Mouse (Mus musculus): ENCODE results near the gene Lbhd2.
A peak's percentile ranks its signal among the peaks of the same experiment; 100 is the strongest.

The Lbhd2 gene

DNA sequence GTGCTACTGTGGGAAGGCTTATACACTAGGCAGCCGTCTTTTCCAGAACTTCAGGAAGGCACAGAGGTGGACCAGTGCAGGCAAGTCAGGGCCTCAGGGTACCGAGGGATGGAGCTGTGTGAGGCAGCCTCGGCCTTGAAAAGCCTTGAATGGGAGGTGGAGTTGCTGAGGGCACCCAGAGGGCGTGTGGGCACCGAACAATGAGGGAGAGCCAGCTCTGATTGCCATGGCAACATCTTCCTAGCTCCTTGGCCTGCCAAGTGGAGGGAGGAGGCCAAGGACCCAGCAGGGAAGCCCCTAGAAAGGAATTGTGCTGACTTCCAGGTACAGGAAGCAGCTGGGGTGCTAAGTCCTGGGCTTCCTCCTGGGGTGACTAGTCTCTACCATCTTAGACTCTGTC lies 3.0 kb downstream of the Lbhd2 start:
- no peak for DNase-seq (ENCODE audit: low spot score)

DNA sequence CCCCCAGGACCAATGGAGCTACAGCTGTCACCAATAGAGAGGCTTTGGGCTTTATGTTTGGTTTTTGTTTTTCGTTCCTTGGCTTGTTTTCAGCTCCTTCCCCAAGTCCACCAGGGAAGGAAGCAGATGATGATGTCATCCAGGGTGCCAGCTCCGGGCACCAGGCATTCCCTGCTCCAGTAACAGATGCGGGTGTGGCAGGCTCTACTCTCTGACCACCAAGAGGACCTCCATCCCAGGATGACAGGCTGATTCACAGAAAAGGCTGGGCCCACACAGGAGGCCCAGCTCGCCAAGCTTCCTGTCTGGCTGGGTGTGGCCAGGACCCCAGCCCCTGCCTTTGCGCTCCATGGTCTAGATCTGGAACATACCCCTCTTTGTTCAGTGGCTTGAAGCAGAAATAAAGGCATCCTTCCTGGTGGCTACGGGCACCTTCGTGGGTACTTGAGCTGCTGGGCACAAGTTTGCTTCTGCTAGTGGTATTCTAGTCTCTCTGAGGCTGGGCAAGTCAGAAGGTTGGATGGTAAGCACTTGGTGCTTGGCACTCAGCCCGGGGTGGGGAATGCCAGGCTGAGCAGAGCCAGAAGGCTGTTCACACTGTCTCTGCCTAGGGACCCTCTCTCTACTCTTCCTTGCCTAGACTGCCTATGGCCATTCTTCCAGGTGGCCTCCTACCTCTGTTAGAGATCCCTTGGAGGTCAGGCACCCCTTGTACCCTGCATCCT lies 5.2 kb downstream of the Lbhd2 start:
- no peak for DNase-seq (ENCODE audit: low spot score)

DNA sequence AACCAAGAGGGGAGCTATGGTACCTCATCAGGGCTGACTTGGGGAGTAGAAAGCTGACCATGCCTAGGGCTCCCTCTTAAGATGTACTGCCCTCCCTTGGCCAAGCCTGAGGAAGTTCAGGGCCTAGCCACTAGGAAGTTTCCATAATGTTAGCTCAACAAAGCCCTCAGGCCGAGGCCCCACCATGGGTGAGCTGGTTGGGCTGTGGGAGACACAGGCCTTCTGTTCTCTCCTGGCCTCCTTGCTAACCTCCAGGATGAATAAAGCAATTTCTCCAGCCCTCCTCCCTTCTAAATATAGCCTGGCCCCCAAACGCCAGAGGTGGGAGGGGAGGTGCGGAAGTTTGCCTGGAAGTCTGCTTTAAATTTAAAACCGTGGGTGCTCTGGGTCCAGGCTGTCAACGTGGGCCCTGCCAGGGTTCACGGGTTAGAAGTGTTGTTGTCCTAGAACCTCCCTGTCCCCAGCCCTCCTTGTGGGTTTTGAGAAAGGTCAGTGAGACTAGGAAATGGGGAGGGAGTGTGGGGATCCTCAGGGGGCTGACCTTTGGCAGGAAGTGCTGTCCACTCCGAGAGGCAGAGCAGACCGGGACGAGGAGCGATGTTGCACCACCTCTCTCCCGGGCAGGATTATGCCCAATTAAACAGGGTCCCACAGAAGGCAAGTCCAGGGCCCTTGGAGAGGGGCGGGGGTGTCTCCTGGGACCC lies 6.1 kb downstream of the Lbhd2 start:
- DNase-seq (ENCODE audit: low spot score), result no peak

DNA sequence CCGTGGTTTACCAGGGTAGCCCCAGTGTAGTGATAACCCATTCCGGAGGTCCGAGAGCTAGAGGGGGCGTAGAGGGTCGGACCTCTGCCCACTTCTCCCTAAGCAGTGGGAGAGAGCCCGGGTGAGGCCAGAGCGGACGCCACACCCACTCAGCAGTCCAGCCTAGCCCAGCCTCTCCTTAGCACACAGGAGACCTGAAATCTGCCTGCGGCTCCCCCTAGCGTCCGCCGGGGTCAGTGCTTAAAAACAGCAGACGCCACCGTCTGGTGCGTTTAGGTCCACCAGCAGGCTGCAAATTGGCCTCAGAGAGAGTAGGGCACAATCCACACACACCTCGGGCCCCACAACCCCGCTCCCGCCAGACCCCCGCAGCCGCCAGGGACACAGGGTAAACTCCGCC lies 6.7 kb downstream of the Lbhd2 start:
- peak; percentile 93 for DNase-seq (ENCODE audit: low spot score)

DNA sequence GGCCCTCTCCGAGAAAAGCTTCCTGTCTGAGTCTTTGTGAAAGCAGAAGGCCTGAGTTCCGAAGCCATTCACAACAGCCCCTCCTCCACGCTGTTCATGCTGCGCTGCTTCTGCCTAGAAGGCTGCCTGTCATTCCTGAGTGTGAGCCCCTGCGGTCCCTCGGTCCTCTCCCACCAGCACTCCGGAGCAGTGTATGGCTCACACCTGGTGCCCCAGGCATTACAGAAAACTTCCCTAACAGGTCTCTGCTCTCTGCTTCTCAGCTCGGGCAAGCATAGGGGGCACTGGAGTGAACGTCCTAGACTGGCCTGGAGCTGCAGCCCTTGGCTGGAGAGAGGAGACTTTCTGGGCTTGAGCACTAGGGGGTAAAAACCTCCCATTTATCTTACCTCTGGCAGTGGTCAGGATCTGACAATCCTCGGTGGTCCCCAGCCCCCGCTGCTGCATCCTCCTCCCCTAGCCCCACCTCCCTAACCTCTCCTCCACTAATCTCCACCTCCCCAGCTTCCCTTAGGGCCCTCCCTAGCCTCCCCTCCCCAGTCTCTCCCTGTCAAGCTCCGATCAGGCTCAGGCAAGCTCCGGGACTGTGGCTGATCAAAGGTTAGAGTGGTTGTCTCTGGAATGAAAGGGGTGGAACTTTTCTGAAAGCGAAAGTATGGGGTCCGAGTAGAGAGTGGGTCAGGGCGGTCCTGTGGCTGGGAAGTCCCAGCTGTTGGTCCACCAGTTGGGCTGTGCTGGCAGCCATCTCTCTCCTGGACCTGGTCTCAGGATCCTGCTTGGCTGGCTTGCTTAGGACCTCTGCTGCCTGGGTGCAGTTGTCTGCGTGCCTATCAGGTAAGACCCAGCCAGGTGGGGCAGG lies 10.5 kb downstream of the Lbhd2 start, which contains the start of gene Exoc3l4:
Exoc3l4 (plus strand) TSS at position 97 of the 859 bp plus-strand sequence.
- DNase-seq (ENCODE audit: low spot score), result no peak

DNA sequence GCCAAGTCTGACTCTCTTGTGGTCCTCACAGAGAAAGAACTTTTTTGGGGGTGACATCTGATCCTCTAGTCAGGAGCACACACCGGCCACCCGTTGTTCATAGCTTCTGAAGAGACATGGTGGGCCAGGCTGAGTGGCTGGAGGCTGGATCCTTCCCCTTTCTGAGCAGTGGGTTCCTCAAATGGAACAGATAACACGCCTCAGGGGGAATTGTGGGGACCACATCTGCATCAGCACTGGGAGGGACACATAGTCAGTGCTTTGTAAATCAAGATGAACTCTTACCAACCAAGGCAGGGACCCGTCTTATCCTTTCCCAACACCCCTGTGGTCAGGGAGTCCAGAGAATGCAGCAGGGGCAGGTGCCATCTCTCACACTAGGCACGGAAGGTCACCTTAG lies 13.3 kb downstream of the Lbhd2 start:
- DNase-seq (ENCODE audit: low spot score), result no peak

DNA sequence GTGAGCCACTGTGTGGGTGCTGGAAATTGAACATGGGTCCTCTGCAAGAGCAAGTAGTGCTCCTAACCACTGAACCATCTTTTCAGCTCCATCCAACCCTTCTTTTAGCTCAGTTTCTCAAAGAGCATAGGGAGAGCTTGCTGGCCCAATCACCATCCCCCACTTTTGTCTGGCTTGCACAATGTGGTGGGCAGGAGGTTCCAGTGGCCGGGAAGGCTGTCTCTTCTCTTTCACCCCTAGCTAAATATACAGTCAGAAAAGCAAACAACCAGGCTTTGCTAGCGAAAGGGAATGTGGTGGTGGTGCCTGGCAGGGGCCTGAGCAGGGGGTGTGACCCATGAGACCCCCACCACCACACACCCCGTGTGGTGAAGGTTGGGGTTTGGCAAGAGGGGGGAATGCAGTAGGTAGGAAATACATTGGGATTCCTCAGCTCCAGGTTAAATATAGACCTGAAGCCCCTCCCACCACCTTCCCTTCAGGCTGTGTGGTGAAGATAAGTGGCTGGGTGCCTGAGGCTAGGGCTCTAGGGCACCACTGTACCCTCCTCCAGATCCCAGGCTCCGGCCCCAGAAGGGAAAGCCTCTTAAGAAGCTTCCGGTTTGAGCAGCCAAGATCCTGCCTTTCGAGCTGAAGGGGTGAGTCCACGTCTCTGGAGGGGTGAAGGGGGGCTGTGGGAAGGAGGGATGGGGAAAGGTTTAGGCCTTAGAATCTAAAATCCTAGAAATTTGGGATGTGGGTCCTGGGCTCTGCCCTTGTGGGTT lies 14.5 kb downstream of the Lbhd2 start:
- no peak for DNase-seq (ENCODE audit: low spot score)

DNA sequence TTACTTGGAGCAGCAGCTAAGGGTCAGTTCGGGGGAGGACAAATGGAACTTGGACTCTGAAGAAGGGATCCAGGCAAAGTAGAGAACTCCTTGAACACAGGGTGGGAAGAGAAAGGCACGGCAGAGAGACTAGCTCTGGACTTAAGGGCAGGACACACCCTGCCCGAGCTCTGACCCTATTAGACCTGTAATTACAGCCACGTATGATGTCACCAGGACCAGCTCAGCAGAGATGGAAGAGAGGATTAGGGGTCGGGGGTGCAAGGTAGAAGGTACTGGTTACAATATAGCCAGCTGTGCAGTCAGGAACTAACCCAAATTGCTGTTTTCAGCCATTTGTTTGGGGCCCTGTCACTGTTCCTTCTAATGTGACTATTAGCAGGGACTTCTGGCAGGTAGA lies 16.2 kb downstream of the Lbhd2 start:
- no peak for DNase-seq (ENCODE audit: low spot score)

DNA sequence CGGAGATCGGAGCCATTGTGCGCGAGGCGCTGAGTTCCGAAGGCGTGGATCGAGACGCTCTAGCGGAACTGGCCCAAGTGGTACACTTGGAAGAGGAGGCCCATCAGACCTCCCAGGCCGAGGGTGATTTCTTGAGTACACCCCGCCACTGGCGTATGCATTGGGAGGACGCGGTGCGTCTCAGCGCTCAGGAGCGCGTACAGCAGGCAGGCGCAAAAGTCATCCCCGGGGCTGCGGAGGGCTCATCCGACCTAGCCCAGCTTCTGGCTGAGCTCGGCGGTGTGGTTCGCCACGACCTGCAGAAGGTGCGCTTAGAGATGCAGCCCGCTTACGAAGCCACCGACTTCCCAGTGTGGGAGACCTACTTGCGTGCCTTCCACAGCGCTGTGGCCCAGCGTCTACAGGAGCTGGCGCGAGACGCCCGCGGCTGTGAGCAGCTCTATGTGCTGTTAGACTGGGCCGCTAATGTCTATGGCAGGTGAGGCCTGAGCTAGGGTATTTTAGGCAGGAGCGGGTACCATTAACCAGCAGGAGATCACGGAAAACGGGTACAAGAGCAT lies 17.0 kb downstream of the Lbhd2 start:
- no peak for DNase-seq (ENCODE audit: low spot score)

DNA sequence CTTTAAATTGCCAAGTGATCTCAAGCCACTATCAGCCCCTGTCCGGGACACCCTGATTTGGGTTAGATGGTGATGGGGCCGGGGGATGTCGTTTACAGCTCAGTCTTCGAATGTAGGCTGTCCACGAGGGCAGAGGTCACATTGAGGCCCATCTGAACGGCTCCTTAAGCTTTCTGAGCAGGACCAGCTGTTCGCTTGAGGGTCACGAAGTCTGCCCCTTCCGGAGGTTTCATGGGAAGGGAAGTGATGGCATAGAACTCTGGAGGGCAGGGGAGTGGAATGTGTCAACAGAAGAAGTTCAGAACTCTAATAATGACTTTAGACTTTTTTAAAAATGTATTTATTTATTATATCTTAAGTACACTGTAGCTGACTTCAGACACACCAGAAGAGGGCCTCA lies 17.9 kb downstream of the Lbhd2 start:
- DNase-seq (ENCODE audit: low spot score), result no peak

DNA sequence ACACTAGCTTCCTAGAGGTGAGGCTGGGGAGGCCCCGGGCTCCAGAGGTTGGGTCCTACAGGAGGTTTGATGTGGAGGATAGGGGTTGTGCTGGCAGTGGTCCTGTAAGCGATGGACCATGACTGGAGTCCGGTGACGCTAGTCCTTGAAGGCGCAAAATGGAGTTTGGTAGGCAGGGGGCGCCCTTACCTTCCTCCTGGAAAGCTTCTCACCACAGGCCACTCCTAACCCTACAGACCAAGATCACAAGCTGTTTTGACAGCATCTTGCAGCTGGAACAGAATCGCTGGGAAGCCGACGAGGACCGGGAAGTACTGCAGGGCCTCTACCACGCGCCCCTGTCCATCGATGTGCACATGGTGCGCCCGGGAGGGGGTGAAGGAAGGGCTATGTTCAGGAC lies 18.6 kb downstream of the Lbhd2 start:
- DNase-seq (ENCODE audit: low spot score), result peak; percentile 84

DNA sequence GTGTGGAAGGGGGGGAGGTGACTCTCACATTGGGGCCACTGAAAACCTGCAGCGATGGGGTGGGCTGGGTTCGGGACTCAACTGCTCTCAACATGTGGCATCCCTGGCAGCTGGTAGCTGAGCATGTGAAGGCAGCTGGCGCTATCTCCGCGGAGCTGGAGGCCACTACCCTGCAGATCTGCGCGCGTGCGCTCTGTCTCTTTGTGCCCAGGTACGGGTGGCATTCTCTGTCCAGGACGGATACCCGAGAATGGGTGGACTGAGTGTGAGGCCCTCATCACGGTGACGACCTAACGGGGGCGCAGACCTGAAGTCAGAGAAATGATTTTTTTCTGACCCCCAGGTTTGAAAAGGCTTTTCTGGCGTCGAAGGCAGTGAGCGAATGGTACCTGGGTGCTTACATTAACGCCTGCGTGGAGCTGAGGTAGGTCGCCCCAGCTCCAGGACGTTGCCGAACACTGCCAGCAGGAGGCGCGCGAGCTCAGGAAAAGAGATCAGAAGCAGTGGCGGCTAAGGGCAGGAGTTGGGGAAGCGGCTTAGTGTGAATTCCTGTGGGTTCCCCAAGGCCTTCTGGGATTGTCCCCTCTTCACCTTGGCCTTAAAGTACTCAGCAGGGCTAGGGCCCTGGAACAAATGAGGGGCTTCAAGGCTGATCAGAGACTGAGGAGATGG lies 19.3 kb downstream of the Lbhd2 start:
- peak; percentile 89 for DNase-seq (ENCODE audit: low spot score)

DNA sequence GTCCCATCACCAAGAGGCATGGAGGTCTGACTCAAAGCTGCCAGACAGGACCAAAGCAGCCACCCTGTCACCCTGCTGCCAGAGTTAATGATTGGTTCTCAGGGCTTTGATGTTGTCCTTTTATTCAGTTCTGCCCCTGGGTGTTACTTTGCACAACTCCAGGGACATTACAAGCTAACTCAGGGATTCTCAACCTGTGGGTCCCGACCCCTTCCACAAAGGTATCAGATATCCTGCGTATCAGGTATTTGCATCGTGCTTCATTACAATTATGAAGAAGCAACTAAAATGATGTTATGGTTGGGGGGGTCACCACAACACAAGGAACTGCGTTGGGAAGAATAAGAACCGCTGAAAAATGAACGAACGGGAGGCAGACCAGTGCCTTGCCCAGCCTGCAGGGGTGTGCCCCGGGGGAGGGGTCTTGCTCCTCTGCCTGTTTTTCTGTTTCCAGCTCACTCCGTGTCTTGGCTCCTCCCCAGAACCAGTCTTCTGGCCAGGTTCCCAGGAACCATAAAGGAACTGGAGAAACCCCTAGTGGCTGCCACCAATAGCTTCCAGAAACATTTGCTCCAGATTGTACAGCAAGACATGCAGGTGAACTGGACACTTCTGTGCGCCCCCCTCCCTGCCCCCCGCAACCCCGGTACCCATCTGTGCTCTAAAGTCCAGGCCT lies 21.0 kb downstream of the Lbhd2 start:
- no peak for DNase-seq (ENCODE audit: low spot score)

DNA sequence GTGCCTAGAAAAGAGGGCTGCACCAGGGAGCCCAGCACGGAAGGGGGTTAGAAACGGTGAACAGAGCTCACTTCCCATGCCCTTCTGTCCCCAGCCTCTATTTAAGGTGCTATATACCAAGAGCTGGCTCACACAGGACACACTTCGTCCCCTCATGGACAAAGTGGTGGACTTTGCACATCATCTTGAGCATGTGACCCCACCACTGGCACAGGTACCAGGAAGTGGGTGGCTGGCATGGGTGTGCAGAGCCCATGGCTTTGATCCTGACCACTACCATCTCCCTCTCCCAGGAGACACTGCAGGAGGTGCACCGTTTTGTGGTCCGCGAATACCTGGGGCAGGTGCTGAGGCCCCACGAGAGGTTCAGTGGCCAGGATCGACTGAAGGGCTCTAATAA lies 21.8 kb downstream of the Lbhd2 start:
- DNase-seq (ENCODE audit: low spot score), result no peak

DNA sequence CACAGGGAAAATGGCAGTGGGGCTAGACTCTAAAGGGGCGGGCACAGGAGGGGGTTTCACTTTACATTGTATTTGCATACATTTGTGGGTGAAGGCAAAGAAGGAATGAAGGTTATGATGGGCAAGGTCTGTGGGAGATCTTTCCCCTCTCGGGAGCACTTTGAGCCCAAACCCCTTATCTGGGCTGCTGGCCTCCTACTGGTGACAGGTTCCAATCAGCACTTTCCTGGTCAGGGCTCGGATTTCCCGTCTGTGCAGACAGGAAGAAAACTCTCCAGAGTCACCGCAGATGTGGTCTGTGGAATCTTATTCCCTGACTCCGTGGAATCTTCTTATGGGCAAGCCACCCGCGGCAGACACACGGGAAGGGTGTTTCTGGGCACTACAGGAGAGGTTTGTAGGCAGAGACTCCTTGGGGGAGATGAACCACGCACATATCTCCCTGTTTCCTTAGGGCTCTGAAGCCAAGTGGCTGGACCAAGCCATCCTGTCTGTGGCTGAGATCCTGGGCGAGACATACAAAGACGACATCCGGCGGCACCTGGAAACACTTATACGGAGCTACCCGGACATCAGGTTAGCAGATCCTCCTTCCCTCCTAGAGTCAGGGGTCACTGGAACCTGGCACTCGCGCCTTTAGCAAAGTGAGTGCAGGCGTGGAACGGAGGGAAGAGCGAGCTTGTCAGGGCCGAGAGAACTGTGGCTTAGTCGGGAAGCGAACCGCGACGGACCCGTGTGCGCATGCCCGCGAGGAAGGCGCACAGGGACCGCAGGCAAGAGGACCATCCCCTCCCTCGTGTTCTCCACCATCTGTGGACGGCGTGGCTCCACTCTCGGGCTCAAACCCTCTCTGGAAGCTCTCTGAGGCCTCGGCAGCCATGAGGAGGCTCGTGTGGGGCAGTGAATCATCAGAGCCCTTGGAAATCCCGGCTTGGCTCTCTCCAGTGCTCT lies 22.6 kb downstream of the Lbhd2 start:
- DNase-seq (ENCODE audit: low spot score), result no peak

DNA sequence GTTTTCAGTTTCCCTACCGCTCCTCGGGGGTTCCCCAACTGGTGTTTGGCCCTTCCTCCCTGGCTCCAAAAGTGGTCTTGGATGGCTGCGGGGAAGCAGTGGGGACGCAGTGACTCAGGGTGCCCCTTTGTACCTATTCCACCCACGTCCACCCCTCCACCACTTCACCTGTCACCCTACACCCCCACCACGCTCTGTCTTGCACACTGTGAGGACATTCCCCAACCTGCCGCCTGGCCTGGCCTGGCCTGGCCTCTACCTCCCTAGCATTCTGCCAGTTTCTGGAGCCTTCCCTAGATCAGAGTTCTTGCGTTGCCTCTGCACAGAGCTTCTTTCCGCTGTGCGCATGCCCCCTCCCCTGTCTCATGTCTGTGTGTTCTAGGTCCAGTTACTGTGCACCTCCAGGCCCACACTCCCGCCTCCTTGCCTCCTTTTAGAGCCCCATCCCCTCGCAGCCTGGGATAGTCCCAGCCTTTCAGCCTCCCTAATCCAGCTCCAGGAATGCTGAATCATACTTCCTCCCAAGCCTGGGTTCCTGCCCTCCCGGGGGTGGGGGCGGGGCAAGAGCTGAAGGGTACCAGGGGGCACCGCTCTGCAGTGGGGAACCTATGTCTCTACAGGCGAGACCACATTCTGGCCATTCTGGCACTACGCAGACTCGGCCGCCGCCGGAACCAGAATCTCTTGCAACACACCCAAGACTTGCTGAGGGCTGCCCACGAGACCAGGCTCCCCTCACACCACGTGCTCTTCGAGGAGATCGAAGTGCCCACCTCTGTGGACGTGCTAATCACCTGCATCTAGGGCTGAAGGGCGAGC lies 23.6 kb downstream of the Lbhd2 start:
- DNase-seq (ENCODE audit: low spot score), result no peak

DNA sequence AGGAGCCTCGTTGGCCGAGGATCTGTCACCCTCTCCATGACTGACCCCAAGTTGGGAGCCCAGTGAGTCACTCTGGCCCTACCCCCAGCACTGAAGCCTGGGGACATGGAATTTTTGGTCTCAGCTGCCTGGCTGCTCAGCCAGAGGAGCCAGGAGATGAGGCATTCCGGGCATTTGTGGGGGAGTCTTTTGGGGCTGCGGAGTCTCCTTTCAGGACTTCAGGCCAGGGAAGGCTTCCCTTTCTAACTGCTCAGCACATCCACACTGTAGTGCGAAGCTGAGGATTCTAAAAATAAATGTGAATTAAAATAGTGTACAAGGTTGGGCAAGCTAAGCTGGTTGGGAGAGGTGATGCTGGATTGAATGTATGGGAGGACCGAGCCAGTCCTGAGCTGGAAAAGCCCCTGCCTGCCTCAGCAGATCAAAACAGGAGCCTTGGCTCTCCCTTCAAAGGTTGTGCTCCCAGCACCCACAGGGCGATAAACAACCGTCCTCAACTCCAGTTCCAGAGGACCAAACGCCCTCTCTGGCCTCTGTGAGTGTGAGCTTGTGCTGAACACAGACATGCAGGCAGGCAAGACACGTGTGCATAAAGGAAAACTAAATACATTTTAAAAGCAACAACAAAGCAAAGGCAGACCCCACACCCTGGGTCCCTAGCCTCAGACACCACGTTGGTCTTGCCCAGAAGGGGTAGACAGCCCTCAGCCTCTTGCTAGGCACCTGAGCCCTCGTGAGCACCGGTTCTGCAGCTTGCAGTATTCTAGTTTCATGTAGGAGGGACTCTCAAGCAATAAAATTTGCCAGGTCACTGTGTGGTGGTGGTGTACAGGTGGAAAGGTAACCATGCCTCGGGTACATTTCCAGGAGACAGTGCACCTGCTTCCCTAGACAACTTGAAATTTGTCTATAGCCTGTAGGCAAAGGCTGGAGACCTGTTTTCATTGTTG lies 24.5 kb downstream of the Lbhd2 start:
- no peak for DNase-seq (ENCODE audit: low spot score)

Data from lung, postnatal 25 days (tissue).